Mouse (Mus musculus) erythroblast, embryonic 14.5 days (primary cell): Measurements from ENCODE around the gene Sypl2.

Experiments
- GATA1 ChIP-seq: IDR thresholded peaks from 2 replicates; pipeline ENCODE4 v1.6.1; 2012; ENCODE audit warnings: low read length, inconsistent platforms, mixed read lengths
- TAL1 ChIP-seq: IDR thresholded peaks from 3 replicates; pipeline ENCODE4 v1.6.1; 2012; ENCODE audit warnings: low read length, inconsistent platforms, mixed read lengths

DNA sequence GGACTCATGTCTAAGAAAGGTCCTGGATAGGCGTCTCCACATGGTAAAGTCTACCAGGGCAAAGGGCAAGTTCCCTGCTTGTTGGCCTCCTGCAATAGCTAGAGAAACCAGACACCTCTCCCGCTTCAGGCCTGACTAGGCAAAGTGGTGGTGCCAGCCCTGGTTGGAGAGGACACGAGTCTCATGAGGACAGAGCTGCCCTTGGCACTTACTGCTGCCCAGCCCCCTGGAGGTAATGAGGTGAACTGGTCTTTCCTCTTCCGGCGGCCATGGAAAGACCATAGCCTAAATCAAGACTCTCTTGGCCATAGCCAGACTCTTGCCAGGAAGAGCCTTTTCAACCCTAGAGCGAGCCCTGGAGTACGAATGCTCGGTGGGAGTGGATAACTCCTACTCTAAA, 14.0 kb downstream of the Sypl2 start:
- no peak for TF ChIP-seq TAL1
- no peak for TF ChIP-seq GATA1
